In the genomic region with DNA sequence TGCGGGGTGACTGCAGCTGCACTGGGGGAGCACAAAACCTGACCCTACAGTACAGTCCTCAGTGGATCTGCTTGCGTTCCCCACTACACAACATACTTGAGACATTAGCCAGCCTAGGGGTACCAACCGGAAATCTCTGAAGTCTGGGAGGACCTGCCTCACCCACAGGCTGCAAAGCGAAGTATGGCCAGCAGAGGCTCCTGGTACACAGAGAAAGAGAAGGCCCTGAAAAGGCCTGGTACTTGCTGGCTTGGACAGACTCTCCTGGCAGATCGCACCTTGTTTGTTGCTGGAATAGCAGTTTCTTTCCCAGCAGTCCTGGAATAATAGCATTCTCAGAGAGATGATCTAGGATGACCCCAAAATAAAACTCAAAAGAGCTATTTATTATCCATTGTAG, we compare ENCODE assay signal across 8 mouse cellular contexts.
DNase-seq lines count a peak whose midpoint lies in the region; TF ChIP-seq lines count a peak whose summit lies in the region.
"Had no signal": no experiment of that assay in that cellular context is flagged by ENCODE, and none has a peak within 500 bp of the region (broad histone marks: within the 10 kb centered on the region; RNA-seq: fewer than 3 reads in every experiment).

No protein-coding gene starts in this region.

- H3K36me3 ChIP-seq in testis, adult 2 months (ENCODE audit: control insufficient read depth, insufficient read depth, low read length) = no peaks in the 10 kb centered on the region

- H3K27ac ChIP-seq in testis, adult 2 months (ENCODE audit: control insufficient read depth, insufficient read depth, low read depth, low read length) = no peak overlapping the region

- no peak for DNase-seq in testis, postnatal 14 days (ENCODE audit: low spot score)
- DNase-seq in adrenal gland, postnatal 14 days = peak; percentile 85
- peak; percentile 32 to 35 for DNase-seq in frontal cortex, postnatal 25 days (ENCODE audit: low spot score in 2 of 2)
- DNase-seq in kidney, postnatal 14 days = peak; percentile 80
- peak; percentile 81 for DNase-seq in lung, postnatal 25 days (ENCODE audit: low spot score)
- peak; percentile 60 to 67 for DNase-seq in spleen, postnatal 36 days (ENCODE audit: low spot score in 2 of 2)

- H3K27me3 ChIP-seq in testis, adult 2 months (ENCODE audit: control insufficient read depth, insufficient read depth, low read length) = no peaks in the 10 kb centered on the region
- H3K27me3 ChIP-seq: megakaryocyte, embryonic 14.5 days had no signal

- TF ChIP-seq POLR2A in testis, adult 2 months (IDR thresholded peaks at IDR 0.05; ENCODE audit: control insufficient read depth, low read depth, low read length) = no peak

- peaks cover 5% of the 10 kb centered on the region for H3K4me1 ChIP-seq in testis, adult 2 months (ENCODE audit: control insufficient read depth, insufficient read depth, low read length)
- H3K4me1 ChIP-seq: megakaryocyte, embryonic 14.5 days had no signal

- TF ChIP-seq CTCF in testis, adult 2 months (IDR thresholded peaks at IDR 0.05; ENCODE audit: control insufficient read depth, insufficient read depth, insufficient replicate concordance, low read depth, low read length) = peak; percentile 36; the same call in 1 of the 2 replicates

- no peak overlapping the region for H3K4me3 ChIP-seq in testis, adult 2 months (ENCODE audit: control insufficient read depth, low read depth, low read length)
- H3K4me3 ChIP-seq: megakaryocyte, embryonic 14.5 days had no signal
